Mouse (Mus musculus) neutrophil, adult 65 days (primary cell): ENCODE results near the gene Pdzd11. TPM values are rescaled to one million over a fixed set of nuclear protein-coding genes. Genes with fewer than 3 reads are reported as not detected.

Source experiments
- total RNA-seq: library from RNA; stranded (reverse); gene quantifications from 2 replicates; pipeline ENCODE4 v1.2.4, GENCODE M21; 2023

Gene Pdzd11
- 19.7 and 20.8 TPM in 2 replicates for total RNA-seq

DNA sequence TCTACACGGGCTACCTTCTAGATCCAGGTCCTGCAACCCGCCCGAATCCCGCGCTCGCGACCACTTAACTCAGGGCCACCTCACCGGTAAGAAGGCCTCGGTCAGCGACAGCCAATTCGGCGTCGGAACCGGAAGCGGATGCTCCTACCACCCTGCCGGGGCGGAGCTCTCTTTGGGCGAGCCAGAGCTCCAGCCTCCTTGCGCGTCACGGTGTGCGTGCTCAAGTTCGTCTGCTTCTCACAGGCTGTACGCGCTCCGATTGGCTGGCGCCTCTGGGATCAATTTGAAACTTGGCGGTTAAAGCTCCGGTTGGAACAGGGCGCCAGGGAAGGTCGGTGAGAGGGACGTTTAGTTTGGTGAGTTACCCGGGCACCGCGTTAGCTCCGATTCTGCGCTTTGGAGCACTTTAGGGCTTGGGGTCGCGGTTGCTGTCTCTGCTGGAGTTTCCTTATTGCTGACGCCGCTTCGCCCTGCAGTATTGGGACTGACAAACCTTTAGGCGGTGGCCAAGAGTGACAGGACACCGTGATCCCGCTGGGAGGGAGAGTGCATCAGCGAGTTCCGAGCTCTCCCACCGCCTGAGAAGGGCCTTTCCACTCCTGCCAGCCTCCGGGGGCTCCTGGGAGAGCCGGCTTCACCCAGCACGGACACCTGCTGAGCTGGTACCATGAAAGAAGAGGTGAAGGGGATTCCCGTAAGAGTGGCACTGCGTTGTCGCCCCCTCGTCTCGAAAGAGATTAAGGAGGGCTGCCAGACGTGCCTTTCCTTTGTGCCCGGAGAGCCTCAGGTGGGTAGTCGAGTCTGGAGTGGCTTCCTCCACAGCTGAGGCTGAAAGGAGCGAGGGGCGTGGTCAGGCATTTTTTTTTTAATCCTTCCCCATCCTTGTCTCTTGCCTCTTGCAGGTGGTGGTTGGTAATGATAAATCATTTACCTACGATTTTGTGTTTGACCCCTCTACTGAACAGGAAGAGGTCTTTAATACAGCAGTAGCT lies at the start of gene Pdzd11:
Pdzd11 (minus strand) TSS at position 767 of the 992 bp plus-strand sequence.

GRCm38 (mm10) chrX:100625546-100625801 lies 894 bp downstream of the Pdzd11 start, which contains the start of gene Kif4:
Gene Kif4, plus strand, starts transcription at chrX:100625737.

DNA sequence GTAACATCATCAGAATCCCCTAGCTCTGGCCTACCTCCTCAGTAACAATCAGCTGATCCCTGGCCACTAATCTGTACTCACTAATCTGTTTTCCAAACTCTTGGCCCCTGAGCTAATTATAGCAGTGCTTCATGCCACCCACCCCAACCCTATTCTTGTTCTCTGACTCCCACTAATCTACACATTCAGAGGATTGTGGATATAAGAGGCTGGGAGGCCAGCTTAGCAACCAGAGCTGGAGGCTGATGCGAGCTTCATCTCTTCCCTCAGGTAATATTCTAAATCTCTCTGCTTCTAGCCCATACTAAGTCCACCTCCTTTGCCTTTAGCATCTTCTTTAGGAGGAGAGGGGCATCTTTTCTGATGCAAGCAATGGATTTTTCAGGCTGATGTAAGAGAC lies 21.1 kb downstream of the Pdzd11 start, which contains the start of gene Arr3:
Arr3 (plus strand) TSS at position 184 of the 400 bp plus-strand sequence.

DNA sequence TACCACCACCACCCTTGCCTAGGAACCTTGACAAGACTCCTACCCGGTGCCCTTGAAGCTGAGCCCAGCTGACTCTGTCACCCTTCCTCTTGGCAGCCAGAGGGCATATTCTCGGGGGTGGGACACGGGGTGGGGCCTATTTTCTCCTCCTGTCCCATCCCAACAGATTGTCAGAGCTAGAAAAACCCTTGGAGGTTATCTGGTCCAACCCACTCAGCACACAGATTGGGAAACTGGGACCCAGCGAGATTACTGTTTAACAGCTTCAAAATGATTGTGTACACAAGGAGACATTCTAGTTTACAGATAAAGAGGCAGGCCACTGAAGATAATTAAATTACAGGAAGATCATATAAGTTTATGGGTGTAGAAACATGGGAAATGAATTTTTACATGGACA lies 31.6 kb downstream of the Pdzd11 start, which contains the start of gene P2ry4:
P2ry4 (minus strand) TSS at position 79 of the 400 bp plus-strand sequence.

Other genes with a start within 250 kb of the Pdzd11 start
- gene Otud6a, start 197.6 kb downstream of the Pdzd11 start, total RNA-seq = not detected in 2 replicates
- not detected in 2 replicates for gene Awat2, start 183.9 kb downstream of the Pdzd11 start, total RNA-seq
- 33.3 and 35.8 TPM in 2 replicates for gene Igbp1, start 132.3 kb downstream of the Pdzd11 start, total RNA-seq
- 0.16 TPM in 1 of 2 replicates, not detected in the other for gene Dgat2l6, start 101.7 kb downstream of the Pdzd11 start, total RNA-seq
- not detected in 2 replicates for gene Awat1, start 54.3 kb downstream of the Pdzd11 start, total RNA-seq
- gene P2ry4, start 31.7 kb downstream of the Pdzd11 start, total RNA-seq = not detected in 2 replicates
- not detected in 2 replicates for gene Arr3, start 21.1 kb downstream of the Pdzd11 start, total RNA-seq
- gene Kif4, start 831 bp downstream of the Pdzd11 start, total RNA-seq = 19.2 and 22.7 TPM in 2 replicates
- 0.32 and 0.45 TPM in 2 replicates for gene Gdpd2, start 103.3 kb upstream of the Pdzd11 start, total RNA-seq
- 0.52 and 0.79 TPM in 2 replicates for gene Dlg3, start 141.2 kb upstream of the Pdzd11 start, total RNA-seq